Mouse (Mus musculus) ES-E14 (cell line): ENCODE measurements at regions not wholly inside any gene's neighbourhood (a gene's known extent, or its start where the extent isn't known, plus 50 kb on each side); places are given as distances from the start of the nearest gene placed in this dataset.
"Not testable (repeated sequence)": the region's sequence is repeated elsewhere in the genome, so short reads cannot be mapped to it uniquely, and the experiment has no call there.

Experiments
- CHD2 ChIP-seq: IDR thresholded peaks from 2 replicates; pipeline ENCODE4 v1.6.1; 2014; ENCODE audit warnings: mild to moderate bottlenecking, low read depth, low read length, inconsistent platforms
- HCFC1 ChIP-seq: IDR thresholded peaks from 2 replicates; pipeline ENCODE4 v1.6.1; 2012; ENCODE audit warnings: low read length, inconsistent platforms, borderline replicate concordance; ENCODE audit not compliant: insufficient read depth
- MAFK ChIP-seq: IDR thresholded peaks from 2 replicates; pipeline ENCODE4 v1.6.1; 2014; ENCODE audit warnings: mild to moderate bottlenecking, low read depth, low read length, inconsistent platforms; ENCODE audit not compliant: insufficient read depth
- ZC3H11A ChIP-seq: IDR thresholded peaks from 2 replicates; pipeline ENCODE4 v1.6.1; 2012; ENCODE audit warnings: low read depth, mild to moderate bottlenecking, inconsistent platforms, low read length, borderline replicate concordance
- ZNF384 ChIP-seq: IDR thresholded peaks from 2 replicates; pipeline ENCODE4 v1.6.1; 2012; ENCODE audit warnings: low read depth, low read length, inconsistent platforms

GRCm38 (mm10) chr12:20464585-20464984, 510.3 kb downstream of the Gm21863 start:
- TF ChIP-seq MAFK, ZNF384, HCFC1, CHD2: not testable (repeated sequence)
- TF ChIP-seq ZC3H11A, result 0 out of 2 replicates have a peak, but pooled peaks have one; percentile 10
